Mouse (Mus musculus): ENCODE data around the gene Psme2. TPM values are rescaled to one million over a fixed set of nuclear protein-coding genes. Genes with fewer than 3 reads are reported as not detected.

Gene Psme2
- 273 to 323 TPM (median 304 TPM) in 4 replicates for total RNA-seq (2023)

DNA sequence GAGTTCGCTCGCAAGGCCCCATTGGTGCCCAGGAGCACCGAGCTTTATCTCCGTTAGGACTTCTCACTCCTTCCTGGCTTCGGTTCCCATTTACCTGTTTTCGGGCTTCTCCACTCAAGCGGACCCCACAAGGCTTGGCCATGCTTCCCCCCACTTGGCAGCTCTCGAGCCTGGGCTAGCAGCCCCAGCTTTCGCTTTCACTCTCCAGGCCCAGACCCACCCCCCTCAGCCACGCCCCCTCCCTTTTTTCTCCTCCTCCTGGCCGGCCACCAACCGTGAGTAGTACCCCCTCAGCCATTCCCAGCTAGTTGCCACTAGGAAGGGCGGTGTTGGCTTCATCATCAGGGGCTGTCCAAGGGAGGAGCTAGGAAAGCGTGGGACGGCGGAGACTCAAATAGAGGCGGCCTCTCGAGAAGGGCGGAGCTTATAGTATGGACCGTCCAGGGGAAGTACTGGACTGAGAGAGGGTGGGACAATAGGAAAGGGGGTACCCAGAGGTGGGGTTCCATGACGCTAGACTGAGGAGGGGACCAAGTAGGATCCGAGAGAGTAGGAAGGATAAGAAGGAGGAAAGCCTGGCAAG is at the start of gene Psme2:
Psme2 (minus strand) TSS at position 366 of the 583 bp plus-strand sequence.

DNA sequence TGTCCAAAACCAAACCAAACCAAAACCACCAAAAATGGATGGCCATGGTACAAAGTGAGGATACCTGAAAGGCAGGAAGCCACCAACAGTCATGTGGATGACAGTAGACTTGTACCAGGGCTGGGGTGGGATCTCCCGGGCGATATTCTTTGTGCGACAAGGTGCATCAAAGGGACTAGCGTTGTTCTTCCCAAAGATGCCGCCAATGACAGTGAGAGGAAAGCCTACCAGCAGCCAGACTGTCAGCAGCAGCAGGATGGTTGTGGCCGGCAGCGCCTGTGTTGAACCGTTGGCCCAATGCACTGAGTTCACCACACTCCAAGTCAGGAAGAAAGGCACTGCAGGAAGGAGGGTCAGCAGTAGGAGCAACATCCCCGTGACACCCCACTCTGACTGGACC is 46.9 kb upstream of the Psme2 start, which contains the start of gene Gm49378:
Gm49378 (minus strand) TSS at position 101 of the 400 bp plus-strand sequence.

DNA sequence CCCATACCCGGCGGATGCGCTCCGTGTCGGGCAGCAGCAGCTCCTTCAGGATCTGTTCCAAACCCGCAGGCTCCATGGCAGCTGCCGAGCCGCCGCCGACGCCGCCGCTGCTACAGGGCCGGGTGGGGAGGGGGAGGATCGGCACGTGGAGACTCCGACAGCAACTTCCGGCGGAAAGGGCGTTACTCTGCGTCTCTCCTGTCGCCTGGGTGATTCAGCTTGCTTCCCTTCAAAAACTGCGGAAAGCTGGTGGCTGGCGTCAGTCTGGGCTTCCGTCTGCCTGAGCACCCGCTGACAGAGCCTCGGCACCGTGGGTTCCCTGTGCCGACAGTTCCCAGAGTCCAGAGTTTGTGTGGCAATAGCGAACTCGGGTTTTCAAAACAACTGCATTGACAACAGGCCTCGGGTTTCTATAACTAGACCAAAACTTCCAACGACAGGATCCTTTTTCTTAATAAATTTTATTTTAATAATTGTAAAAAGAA is 44.7 kb upstream of the Psme2 start, which contains the start of gene Ipo4:
Ipo4 (minus strand) TSS at position 435 of the 485 bp plus-strand sequence.

DNA sequence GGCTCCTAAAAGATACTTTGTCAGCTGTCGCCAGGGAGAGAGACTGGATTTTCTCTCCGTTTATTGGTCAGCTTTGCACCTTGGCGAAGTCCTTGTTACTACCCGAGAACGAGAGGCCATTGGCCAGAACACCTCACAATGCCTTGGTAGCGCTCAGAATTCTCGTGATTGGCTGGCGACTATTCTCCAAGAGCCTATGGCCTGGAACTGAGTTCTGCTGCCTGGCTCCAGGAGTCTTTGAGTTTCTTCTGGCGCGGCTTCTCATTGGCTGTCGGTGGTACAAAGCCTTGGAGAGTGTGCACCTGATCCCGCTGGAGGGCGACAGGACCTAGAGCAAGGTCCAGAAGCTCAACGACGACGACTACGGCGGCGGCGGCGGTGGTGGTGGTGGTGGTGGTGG is 26.9 kb upstream of the Psme2 start, which contains the start of gene Rec8:
Rec8 (plus strand) TSS at position 216 of the 400 bp plus-strand sequence.

DNA sequence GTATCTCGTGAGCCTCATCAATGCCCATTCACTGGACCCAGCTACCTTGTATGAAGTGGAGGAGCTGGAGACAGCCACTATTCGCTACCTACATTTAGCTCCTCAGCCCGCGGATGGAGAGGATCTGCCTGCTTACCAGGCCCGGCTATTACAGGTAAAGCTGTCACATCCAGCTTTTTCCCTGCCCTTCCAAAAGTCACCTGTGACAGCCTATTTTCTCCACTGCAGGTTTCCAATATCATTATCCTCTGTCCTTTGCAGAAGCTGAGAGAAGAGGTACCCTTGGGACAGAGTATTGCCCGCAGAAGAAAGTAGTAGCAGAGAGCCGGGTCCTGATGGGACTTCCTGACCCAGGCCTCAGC is 12.3 kb upstream of the Psme2 start, which contains the start of gene Irf9:
Irf9 (plus strand) TSS at position 301 of the 362 bp plus-strand sequence.

DNA sequence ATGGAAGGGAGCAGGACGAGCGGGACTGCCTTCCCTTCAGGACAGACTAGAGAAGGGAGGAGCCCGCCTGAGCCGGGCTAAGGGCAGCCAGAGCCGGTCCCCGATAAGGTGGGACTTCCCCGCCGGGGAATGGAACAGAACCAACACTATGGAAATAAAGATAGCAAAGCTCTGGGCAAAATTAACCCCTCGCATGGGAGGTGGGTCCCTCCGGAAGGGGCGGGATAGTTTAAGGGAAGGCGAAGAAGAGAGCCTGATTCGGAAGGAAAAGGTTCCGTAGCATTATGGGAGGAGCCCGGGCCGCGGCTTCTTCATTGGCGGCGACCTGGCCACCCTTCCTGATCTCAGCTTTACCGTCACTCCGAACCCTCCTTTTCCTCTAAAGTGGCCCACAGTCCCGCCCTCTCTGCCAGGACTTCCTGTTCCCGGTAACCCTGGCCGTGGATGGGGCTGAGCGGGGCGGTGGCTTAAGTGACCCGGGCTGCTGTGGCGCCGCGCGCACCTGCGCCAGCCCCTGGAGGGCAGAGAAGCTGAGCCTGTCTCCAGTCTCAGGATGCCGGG is 498 bp upstream of the Psme2 start, which contains the start of gene Rnf31:
Rnf31 (plus strand) TSS at position 378 of the 561 bp plus-strand sequence.

DNA sequence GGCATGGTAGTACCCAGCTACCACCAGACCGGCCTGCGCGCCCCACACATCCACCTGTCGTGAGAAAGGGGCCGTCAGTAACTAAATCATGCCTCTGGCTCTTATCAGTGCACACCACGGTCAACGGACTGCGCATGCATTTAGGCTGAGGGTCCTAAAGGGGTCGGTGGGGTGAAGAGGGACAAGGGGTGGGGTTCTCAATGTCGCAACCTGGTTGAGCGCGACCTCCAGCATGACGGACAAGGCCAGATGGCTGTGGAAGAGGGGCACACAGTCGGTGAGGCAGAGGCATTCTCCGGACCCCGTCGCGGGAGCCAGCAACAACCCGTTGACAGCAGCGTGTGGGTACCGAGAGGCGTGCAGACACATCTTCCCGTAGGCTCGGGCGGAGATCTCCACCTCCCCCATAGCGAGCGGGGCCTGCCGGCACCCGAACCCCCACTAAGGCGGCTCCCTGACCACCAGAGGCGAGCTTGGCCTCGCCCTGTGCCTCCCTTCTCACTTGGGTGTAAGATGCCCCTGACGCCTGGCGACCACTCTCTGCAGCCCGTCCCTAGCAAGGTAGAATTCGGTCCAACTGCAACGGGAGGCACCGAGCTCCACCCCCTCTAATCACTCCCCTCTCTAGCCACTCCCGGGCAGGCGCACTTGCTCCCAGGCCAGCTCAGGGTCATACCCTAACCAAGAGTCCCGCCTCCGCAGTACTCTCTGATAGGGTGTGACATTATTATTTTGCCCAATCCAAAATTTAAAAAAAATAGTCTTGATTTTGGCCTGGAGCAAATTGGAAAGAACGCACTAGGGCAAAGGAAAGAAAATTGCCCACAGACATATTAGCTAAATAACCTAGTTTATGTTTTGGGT is 6.0 kb downstream of the Psme2 start, which contains the start of gene Emc9:
Emc9 (minus strand) TSS at position 601 of the 864 bp plus-strand sequence.

DNA sequence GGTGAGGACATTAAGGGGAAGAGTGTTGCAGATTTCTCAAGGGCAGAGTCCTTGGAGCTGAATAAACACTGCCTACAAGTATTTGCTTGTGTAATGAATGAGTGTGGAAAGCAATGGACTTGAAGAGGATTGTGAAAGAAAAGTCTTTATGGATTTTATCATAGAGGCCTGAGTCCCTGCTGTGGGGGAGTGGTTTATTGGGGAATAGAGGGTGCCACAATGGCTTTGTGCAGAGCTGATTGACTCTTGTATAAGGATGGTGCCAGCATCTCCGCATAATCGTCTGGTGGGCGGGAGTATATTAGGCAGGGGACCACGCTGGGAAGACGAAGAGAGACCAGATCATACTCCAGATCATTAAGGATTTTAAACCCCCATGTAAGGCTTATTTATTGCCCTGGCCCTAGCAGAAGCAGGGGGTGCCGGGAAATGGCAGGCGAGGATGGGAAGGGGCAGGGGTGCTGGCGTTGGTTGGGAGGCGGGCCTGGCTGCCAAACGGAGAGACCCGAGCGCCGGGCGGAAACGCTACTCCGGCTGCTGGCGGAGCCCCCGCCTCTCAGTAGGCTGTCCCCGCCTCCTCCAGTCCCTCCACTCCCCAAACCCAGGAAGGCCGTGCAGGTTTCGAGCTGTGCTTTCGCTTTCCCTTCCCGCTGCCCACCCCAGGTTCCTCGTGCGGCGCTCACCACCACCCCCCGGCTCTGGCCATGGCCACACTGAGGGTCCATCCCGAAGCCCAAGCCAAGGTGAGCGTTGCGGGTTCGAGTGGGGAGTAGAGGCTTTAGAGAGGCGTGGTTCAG is 12.8 kb downstream of the Psme2 start, which contains the start of gene Psme1:
Psme1 (plus strand) TSS at position 253 of the 797 bp plus-strand sequence.

DNA sequence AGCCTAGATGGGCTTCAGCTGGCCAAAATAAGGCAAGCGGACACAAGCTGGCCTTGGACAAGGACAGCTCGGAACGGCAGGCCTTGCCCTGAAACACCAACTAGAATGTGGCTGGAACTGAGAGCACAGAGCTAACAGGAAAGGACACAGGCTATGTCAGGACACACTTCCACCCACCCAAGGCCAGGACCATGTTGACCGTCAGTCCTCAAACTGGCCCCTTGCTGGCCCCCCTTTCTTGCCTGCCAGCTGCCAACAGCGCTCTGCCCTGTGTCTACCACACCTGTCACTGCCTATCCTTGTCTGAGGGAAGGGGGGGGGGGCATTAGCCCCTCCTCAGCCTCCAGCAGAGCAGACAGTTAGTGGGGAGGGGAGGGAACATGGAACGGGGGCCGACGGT is 15.6 kb downstream of the Psme2 start, which contains the start of gene Fitm1:
Fitm1 (plus strand) TSS at position 316 of the 400 bp plus-strand sequence.

DNA sequence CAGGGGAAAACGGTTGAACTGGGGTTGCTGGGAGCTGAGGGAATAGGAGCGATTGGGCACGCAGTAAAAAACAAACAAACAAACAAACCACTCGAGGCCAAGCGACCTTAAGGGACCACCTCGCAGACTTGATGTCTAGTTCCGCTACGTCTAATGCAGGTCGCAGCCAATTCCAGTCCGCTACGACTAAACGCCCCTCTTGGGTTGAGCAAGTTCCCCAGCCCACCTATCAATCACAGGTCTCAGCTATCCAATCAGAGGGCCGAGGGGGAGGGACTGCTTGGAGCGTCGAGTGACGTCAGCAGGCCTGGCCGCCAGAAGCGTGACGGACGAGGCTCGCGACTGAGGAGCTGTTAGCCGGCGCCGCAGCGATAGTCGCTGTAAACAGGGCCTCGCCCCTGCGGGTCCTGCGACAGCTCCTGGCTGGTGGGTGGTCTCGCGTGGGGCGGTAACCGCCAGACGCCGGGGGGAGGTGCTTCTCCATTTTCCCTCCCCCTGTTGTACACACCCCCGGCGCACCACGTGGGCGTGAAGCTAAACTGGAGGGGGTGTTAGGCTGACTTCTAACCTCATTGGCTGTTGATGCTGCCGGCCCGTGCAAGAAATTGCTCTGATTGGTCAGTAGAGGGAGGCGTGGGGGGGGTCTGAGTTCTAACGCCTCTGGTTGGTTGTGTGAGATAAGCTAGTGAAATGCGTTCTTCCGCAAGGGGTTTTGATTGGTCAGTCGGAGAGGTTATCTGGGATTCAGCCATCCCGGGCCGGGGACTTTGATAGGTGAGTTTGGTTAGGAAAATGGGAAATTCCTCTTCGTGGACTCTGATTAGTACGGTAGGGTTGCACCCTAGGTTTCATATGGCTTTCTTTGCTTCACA is 30.5 kb downstream of the Psme2 start, which contains the start of gene A730061H03Rik:
A730061H03Rik (minus strand) TSS at position 205 of the 872 bp plus-strand sequence.

DNA sequence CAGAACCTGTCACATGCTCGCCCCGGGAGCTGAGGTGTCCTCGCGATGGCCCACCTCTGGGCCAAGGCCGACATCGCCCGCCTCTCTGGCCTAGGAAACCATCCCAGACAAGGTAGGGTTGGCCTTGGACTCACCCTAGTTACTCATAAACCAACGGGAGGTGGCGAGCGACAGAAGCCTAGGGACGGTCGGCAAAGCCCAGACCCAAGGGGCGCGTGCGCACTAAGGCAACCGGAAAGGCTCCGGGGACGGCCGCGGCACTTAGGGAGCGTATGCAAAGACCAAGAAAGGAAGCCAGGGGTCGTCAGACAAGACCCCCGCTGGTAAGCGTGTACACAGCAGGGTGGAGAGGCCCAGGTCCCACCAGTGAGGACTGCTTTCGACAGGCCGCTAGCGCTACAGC is 31.1 kb downstream of the Psme2 start, which contains the start of gene Dcaf11:
Dcaf11 (plus strand) TSS at position 208 of the 403 bp plus-strand sequence.

DNA sequence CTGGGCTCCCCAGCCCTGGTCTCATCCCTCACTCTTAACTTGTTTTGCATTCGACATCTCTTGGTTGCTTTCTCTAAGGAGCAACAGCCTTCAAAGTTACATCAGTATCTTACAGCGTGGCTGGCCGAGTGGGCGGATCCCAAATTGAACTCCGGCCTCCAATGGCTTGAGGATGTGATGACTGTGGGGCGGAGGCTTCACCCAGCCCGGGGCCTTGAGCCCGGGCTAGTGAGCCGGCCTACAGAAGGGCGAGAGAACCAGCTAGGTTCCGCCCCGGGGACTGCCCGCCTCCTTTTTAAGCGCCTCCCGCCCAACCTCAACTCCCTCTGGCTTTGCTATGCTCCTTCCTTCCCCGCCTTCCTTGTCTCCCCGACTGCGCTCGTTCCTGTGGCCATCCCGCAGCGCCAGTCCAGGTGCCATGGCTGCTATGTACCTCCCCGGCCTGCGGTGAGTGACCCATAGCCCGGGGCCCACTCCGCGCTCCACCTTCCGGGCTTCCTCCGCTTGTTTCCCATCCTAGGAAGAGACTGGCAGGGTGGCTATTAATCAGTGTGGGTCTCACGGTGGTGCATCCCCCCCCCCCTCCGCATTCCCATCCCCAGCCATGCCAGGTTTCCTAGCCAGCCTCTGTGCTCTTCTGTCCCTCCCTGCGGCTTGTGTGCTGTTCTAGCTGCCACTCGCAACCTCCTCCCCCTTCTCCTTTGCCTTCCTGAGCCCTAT is 50.7 kb downstream of the Psme2 start, which contains the start of gene Pck2:
Pck2 (plus strand) TSS at position 200 of the 720 bp plus-strand sequence.

Other genes starting within 250 kb of the Psme2 start
- gene Dhrs4, start 112.4 kb downstream of the Psme2 start, total RNA-seq (2023), result 22.2 to 26.4 TPM (median 24.7 TPM) in 4 replicates
- gene Carmil3, start 100.5 kb downstream of the Psme2 start, total RNA-seq (2023), result 3.8 to 11.8 TPM (median 4.8 TPM) in 4 replicates
- gene Cpne6, start 80.7 kb downstream of the Psme2 start, total RNA-seq (2023), result not detected in 4 replicates
- gene Nrl, start 66.1 kb downstream of the Psme2 start, total RNA-seq (2023), result not detected in 4 replicates
- gene Pck2, start 50.8 kb downstream of the Psme2 start, total RNA-seq (2023), result 43.4 to 51.1 TPM (median 49.0 TPM) in 4 replicates
- gene Dcaf11, start 31.1 kb downstream of the Psme2 start, total RNA-seq (2023), result 84.9 to 91.3 TPM (median 86.3 TPM) in 4 replicates
- gene A730061H03Rik, start 30.7 kb downstream of the Psme2 start, total RNA-seq (2023), result 6.2 to 9.8 TPM (median 7.2 TPM) in 4 replicates
- not detected in 4 replicates for gene Fitm1, start 15.5 kb downstream of the Psme2 start, total RNA-seq (2023)
- 234 to 255 TPM (median 248 TPM) in 4 replicates for gene Psme1, start 13.0 kb downstream of the Psme2 start, total RNA-seq (2023)
- gene Emc9, start 5.8 kb downstream of the Psme2 start, total RNA-seq (2023), result 3.7 to 6.1 TPM (median 5.3 TPM) in 4 replicates
- gene Rnf31, start 595 bp upstream of the Psme2 start, total RNA-seq (2023), result 94.6 to 97.8 TPM (median 96.3 TPM) in 4 replicates
- gene Irf9, start 12.5 kb upstream of the Psme2 start, total RNA-seq (2023), result 83.5 to 105 TPM (median 99.2 TPM) in 4 replicates
- gene Rec8, start 26.9 kb upstream of the Psme2 start, total RNA-seq (2023), result 0.79 to 1.5 TPM (median 1.0 TPM) in 4 replicates
- 56.3 to 62.2 TPM (median 58.4 TPM) in 4 replicates for gene Ipo4, start 44.8 kb upstream of the Psme2 start, total RNA-seq (2023)
- 3.3 to 4.7 TPM (median 4.4 TPM) in 3 of 4 replicates, not detected in the other for gene Gm49378, start 46.8 kb upstream of the Psme2 start, total RNA-seq (2023)
- gene Tm9sf1, start 52.7 kb upstream of the Psme2 start, total RNA-seq (2023), result 38.2 to 51.1 TPM (median 44.8 TPM) in 4 replicates
- 2.3 to 2.6 TPM (median 2.5 TPM) in 4 replicates for gene Tssk4, start 59.1 kb upstream of the Psme2 start, total RNA-seq (2023)
- gene Mdp1, start 69.4 kb upstream of the Psme2 start, total RNA-seq (2023), result 42.5 to 45.6 TPM (median 42.9 TPM) in 4 replicates
- gene Gmpr2, start 80.8 kb upstream of the Psme2 start, total RNA-seq (2023), result 18.2 to 28.2 TPM (median 22.1 TPM) in 4 replicates
- 168 to 193 TPM (median 180 TPM) in 4 replicates for gene Nedd8, start 81.0 kb upstream of the Psme2 start, total RNA-seq (2023)
- gene Tinf2, start 90.7 kb upstream of the Psme2 start, total RNA-seq (2023), result 164 to 172 TPM (median 166 TPM) in 4 replicates
- gene Tgm1, start 122.8 kb upstream of the Psme2 start, total RNA-seq (2023), result 1.2 to 2.3 TPM (median 1.8 TPM) in 4 replicates
- gene Rabggta, start 131.2 kb upstream of the Psme2 start, total RNA-seq (2023), result 78.7 to 86.9 TPM (median 83.5 TPM) in 4 replicates
- 29.7 to 33.0 TPM (median 31.4 TPM) in 4 replicates for gene Dhrs1, start 154.6 kb upstream of the Psme2 start, total RNA-seq (2023)
- gene Nop9, start 154.6 kb upstream of the Psme2 start, total RNA-seq (2023), result 29.6 to 35.0 TPM (median 33.4 TPM) in 4 replicates
- gene Cideb, start 167.3 kb upstream of the Psme2 start, total RNA-seq (2023), result not detected in 4 replicates
- 0.19 to 0.83 TPM (median 0.33 TPM) in 4 replicates for gene Ltb4r2, start 170.3 kb upstream of the Psme2 start, total RNA-seq (2023)
- not detected in 4 replicates for gene Ltb4r1, start 174.8 kb upstream of the Psme2 start, total RNA-seq (2023)
- gene Adcy4, start 193.0 kb upstream of the Psme2 start, total RNA-seq (2023), result 0.53 to 1.6 TPM (median 0.60 TPM) in 3 of 4 replicates, not detected in the other
- 84.2 to 93.2 TPM (median 86.6 TPM) in 4 replicates for gene Ripk3, start 197.8 kb upstream of the Psme2 start, total RNA-seq (2023)
- gene Nfatc4, start 232.0 kb upstream of the Psme2 start, total RNA-seq (2023), result not detected in 4 replicates

All from B cell, adult 62 days (primary cell).